Mouse (Mus musculus): Measurements from ENCODE around the gene Amz2.

- TF ChIP-seq CTCF (IDR thresholded peaks at IDR 0.05; ENCODE audit: low read depth) (peak; percentile 91), EP300 (IDR thresholded peaks at IDR 0.05; ENCODE audit: low read depth) (no peak)
Observed at GRCm38 (mm10) chr11:109425392-109426271, at the start of gene Amz2.

Data from liver, embryonic 14.5 days (tissue).